Mouse (Mus musculus): ENCODE data around the gene Hoxc12.

The Hoxc12 gene

GRCm38 (mm10) chr15:102937036-102937666 is 594 bp downstream of the Hoxc12 start:
- no peak for DNase-seq (ENCODE audit: low spot score)

GRCm38 (mm10) chr15:102939256-102940155 is 2.9 kb downstream of the Hoxc12 start:
- DNase-seq (ENCODE audit: low spot score), result no peak

DNA sequence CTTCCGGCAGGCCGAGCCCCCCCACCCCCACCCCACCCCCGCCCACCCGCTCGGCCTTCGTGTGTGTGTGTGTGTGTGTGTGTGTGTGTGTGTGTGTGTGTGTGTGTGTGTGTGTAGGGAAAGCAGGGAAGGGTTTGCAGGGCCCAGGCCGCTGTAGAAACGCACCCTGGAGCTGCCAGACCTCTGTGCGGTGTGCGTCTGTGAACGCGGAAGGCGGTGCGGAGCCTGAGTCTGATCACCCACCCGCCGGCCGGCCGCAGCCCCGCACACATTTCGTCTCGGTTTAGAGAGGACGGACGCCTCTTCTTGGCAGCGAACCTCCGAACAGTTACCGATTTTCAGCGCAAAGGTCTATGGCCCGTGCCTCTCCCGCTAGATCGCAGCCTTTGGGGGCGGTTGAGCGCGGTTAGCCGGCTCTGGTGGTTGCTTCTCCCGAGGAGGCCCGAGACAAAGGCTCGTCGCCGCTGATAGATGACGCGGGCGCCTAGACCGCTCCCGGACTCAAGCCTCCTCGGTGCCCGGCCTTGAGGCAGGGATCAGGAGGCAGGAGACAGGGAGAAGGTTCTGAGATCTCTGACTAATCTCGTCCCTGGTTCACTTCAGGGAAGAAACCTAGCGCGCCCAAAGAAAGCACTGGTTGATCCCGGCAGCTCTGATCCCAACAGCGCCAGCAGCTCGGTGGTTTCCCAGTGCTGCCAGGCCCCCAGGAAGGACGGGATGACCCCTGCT is 6.3 kb downstream of the Hoxc12 start:
- DNase-seq (ENCODE audit: low spot score), result no peak

DNA sequence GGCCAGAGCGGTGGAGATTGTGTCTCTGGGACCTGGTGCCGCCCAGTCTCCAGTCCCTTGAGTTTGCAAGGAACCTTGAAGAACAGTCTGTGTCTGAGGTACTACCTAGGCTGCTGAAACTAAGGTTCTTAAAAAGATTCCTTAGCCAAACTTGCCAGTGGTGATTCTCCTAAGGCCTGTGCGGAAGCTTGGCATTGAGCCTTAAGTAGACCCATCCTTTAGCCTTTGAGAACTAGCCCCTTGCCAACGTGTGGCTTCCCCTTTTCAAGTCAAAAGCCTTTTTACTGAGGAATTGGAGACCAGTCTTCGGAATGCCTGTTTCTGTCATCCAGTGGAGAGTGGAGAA is 6.9 kb downstream of the Hoxc12 start:
- no peak for DNase-seq (ENCODE audit: low spot score)

DNA sequence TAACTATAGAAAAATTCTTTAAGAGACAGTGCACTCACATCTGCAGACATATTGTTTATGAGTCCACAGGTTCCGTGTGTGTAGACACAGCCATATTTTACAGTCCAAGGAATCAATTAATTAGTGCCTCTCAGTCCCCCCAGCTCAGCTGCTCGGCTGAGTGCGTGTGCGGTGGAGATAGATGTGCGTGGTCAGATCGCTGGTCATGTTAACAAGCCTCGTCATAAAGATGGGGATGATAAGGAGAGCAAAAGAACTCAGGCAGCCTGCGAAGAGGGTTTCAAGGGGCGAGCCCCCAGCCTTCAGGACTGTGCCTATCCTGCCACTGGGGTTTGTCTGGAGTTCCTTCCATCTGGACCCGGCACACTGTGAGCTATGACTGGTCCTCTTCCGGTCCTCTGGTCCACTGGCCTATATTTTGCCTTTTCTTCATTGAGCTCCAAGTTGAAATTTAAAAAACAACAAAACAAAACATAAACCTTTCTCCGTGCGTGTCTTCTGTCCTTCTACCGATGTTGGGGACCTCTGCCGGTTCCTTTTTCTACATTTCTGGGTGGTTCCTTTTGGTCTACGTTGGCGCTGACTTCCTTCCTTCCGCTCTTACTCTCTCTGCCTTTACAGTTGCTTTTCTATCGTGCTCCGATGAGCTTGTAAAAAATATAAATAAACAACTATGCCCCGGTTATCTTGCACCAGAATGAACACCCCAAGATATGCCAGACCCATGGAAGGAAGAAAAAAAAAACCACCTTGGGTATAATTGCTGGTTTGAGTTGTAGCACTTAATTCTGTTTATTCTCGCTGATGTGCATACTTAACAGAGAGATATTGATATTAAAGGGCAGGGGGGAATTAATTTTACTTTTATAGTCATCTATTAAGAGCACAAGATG is 8.9 kb downstream of the Hoxc12 start:
- DNase-seq (ENCODE audit: low spot score), result no peak

GRCm38 (mm10) chr15:102947276-102947675 is 10.7 kb downstream of the Hoxc12 start:
- no peak for DNase-seq (ENCODE audit: low spot score)

DNA sequence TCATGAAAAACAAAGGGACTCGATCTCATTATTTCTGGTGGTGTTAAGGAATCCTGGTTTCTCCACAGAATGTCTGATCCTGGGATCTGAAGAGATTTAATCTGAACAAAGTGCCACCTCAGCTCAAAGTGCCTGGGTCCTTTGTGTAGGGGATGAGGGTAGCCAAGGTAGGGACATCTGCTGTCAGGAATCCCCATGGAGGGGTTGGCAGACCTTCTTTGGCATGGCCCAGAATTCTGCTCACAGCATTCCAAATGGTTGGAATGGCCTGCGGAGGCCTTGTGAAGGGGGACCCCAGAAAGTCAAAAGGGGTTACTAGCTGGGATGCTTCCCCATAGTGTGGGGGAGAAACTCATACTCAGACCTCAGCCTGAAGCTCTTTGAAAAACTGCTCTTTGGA is 12.3 kb downstream of the Hoxc12 start:
- DNase-seq (ENCODE audit: low spot score), result no peak

DNA sequence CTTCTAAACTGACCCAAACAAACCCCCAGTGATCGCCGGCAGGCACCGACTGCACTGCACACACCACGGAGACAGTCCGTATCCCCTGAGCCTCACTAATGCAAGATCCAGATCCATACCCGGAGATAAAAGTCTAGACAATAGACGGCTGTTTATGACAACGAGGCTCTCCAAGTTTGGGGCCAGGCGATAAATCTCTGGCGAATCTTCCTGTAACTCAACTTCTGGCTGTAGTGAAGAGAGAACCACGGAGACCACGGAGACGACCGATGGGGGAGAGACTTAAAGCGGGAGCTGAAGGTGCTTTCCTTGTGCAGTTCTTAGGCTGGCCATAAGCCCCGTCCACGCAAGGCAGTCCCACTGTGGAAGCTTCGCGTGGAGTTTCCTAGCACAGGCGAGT is 13.1 kb downstream of the Hoxc12 start:
- no peak for DNase-seq (ENCODE audit: low spot score)

GRCm38 (mm10) chr15:102950877-102951276 is 14.3 kb downstream of the Hoxc12 start:
- no peak for DNase-seq (ENCODE audit: low spot score)

- no peak for DNase-seq (ENCODE audit: low spot score)
Observed at GRCm38 (mm10) chr15:102953561-102953960, 17.0 kb downstream of the Hoxc12 start.

DNA sequence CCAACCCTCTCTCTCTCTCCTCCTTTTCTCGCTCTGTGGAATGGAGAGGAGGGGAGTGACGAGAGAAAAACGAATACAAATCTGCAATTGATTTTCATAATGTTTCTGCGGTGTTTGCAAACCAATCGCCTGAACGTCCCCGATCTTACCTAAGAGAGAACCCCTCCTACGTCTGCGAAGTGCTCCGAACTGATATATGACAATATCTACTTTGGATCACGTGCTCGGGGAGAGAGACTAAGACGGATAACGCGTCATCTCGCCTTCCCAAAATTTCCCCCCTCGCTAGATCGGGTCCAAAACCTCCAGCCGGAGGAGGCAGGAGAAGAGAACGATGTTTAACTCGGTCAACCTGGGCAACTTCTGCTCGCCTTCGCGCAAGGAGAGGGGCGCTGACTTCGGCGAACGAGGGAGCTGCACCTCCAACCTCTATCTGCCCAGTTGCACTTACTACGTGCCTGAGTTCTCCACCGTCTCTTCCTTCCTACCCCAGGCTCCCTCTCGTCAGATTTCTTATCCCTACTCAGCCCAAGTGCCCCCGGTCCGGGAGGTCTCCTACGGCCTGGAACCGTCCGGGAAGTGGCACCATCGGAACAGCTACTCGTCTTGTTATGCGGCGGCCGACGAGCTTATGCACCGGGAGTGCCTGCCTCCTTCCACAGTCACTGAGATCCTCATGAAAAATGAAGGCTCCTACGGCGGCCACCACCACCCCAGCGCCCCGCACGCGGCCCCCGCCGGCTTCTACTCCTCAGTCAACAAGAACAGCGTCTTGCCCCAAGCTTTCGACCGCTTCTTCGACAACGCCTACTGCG is 17.8 kb downstream of the Hoxc12 start, which contains the start of gene Hoxc11:
TSS of gene Hoxc11 (plus strand) at position 236 of the 815 bp plus-strand sequence.
- no peak for DNase-seq (ENCODE audit: low spot score)

GRCm38 (mm10) chr15:102955007-102955382 is 18.4 kb downstream of the Hoxc12 start:
- no peak for DNase-seq (ENCODE audit: low spot score)

GRCm38 (mm10) chr15:102955833-102956640 is 19.5 kb downstream of the Hoxc12 start:
- no peak for DNase-seq (ENCODE audit: low spot score)

DNA sequence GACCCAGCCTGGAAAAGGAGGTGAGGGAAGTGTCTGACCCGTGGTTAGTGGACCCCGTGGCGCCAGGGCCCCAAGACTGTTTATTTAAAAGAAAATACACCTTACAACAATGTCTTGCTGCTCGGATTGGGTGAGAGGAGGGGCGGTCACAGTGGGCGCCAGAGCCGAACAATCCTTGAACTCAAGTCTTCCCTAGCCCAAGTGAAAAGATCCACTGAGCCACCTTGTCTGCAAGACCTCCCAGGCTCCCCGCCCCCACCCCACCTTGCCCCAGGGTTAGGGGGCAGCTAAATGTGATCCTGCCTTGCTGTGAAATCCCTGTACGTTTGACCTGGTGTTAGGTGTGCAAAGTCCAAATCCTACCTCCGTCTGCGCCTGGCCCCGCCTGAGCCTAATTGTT is 20.3 kb downstream of the Hoxc12 start:
- DNase-seq (ENCODE audit: low spot score), result no peak

DNA sequence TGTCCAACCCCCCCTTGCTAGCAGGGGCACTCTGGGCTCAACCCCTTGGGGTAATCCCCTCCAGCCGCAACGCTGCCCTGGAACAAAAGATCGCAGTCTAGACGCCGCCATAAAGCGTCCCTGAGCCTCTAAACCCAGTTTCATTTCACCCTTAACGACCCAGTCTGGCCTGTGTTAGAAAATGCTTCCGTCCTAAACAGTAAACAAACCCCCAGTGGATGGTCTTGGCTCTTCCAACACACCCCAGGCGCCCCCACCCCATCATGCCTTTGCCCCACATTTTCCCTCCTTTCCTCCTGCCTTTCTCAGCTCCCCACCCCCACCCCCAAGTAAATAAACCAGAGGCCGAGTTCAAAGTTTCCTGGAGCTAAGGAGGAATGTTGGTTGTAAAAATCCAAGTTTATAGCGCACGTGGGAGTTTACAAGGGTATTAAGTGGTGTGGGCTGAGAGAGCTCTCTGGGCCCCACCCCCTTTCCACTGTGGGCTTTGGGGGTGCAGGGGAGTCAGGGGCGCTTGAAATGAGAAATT is 23.2 kb downstream of the Hoxc12 start:
- DNase-seq (ENCODE audit: low spot score), result no peak

DNA sequence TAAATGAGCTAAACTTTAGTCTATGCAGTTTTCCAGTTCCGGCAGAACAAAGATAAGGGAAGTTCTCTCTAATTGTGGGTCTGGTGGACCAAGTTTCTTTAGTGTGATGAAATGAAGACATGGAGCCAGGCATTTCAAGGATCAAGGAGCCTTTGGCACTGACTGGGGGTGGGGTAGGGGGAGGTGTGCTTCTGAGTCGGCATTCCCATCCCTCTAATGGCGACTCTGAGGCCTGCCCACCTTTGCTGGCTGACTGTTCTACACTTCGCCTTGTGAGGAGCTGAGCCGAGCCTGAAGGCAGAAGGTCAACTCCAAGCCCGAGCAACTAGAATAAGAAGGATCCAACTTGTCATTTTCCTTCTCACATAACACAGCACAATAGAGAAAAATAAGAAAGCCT is 25.2 kb downstream of the Hoxc12 start:
- DNase-seq (ENCODE audit: low spot score), result no peak

DNA sequence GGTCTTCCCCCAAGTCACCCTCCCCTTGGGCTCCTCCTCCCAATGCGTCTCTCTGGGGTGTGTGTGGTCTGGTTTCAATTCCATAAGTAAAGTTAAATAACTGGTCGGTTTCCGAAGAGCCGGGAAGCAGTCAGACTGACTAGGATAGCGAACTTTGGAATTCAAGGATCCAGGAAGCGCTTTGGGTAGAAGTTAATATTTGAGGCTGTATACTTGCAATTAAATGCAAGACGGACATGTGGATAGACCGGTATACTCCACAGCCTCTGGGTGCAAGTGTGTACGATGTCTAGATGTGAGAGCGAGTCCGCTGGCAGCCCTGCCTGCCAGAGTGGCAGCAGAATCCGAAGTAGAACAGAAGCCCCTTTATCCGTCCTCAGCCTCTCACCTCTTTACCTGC is 25.9 kb downstream of the Hoxc12 start:
- DNase-seq (ENCODE audit: low spot score), result peak; percentile 52

- no peak for DNase-seq (ENCODE audit: low spot score)
Observed at GRCm38 (mm10) chr15:102963259-102963658, 26.7 kb downstream of the Hoxc12 start.

- DNase-seq (ENCODE audit: low spot score), result no peak
Observed at GRCm38 (mm10) chr15:102963671-102964640, 27.4 kb downstream of the Hoxc12 start.
